Mouse (Mus musculus): ENCODE data around the gene Clstn1. TPM values are rescaled to one million over a fixed set of nuclear protein-coding genes. Genes with fewer than 3 reads are reported as not detected.

Gene Clstn1
- polyA plus RNA-seq, 1 experiment = 15.4 TPM

GRCm38 (mm10) chr4:149576061-149576460 is 10.2 kb upstream of the Clstn1 start:
- H3K27ac ChIP-seq (replicated peaks; ENCODE audit: low read depth, low read length) = no peak overlapping the region
- peaks cover 20% of the 10 kb centered on the region for H3K4me1 ChIP-seq (ENCODE audit: control insufficient read depth, insufficient read depth, insufficient read length, low read length)
- H3K4me3 ChIP-seq (ENCODE audit: insufficient read depth, low read depth, low read length) = no peak overlapping the region

GRCm38 (mm10) chr4:149576993-149577548 is 9.2 kb upstream of the Clstn1 start:
- no peak overlapping the region for H3K4me3 ChIP-seq (ENCODE audit: insufficient read depth, low read depth, low read length)
- H3K4me1 ChIP-seq (ENCODE audit: control insufficient read depth, insufficient read depth, insufficient read length, low read length) = peaks cover 10% of the 10 kb centered on the region
- H3K27ac ChIP-seq (replicated peaks; ENCODE audit: low read depth, low read length) = no peak overlapping the region

- peaks cover 6% of the 10 kb centered on the region; the same call in 1 of the 2 replicates for H3K4me1 ChIP-seq (ENCODE audit: control insufficient read depth, insufficient read depth, insufficient read length, low read length)
- H3K4me3 ChIP-seq (ENCODE audit: insufficient read depth, low read depth, low read length) = no peak overlapping the region
- no peak overlapping the region for H3K27ac ChIP-seq (replicated peaks; ENCODE audit: low read depth, low read length)
Observed at GRCm38 (mm10) chr4:149578085-149578681, 8.1 kb upstream of the Clstn1 start.

- Histone ChIP-seq H3K4me1 (ENCODE audit: control insufficient read depth, insufficient read depth, insufficient read length, low read length) (peaks cover 6% of the 10 kb centered on the region; the same call in 1 of the 2 replicates), H3K4me3 (ENCODE audit: insufficient read depth, low read depth, low read length) (no peak overlapping the region), H3K27ac (replicated peaks; ENCODE audit: low read depth, low read length) (no peak overlapping the region)
Observed at GRCm38 (mm10) chr4:149578831-149579230, 7.4 kb upstream of the Clstn1 start.

GRCm38 (mm10) chr4:149585236-149585635 is 1.0 kb upstream of the Clstn1 start:
- Histone ChIP-seq H3K4me1 (ENCODE audit: control insufficient read depth, insufficient read depth, insufficient read length, low read length) (no peaks in the 10 kb centered on the region; the same call in 1 of the 2 replicates), H3K4me3 (ENCODE audit: insufficient read depth, low read depth, low read length) (no peak overlapping the region), H3K27ac (replicated peaks; ENCODE audit: low read depth, low read length) (no peak overlapping the region)

GRCm38 (mm10) chr4:149586783-149587595 is 721 bp downstream of the Clstn1 start:
- Histone ChIP-seq H3K4me1 (ENCODE audit: control insufficient read depth, insufficient read depth, insufficient read length, low read length) (peaks cover under 1% of the 10 kb centered on the region; the same call in 1 of the 2 replicates), H3K27ac (replicated peaks; ENCODE audit: low read depth, low read length) (no peak overlapping the region), H3K4me3 (ENCODE audit: insufficient read depth, low read depth, low read length) (peak overlapping the region; percentile 74)

- H3K4me1 ChIP-seq (ENCODE audit: control insufficient read depth, insufficient read depth, insufficient read length, low read length) = peaks cover 2% of the 10 kb centered on the region; the same call in 1 of the 2 replicates
- no peak overlapping the region for H3K27ac ChIP-seq (replicated peaks; ENCODE audit: low read depth, low read length)
- peak overlapping the region; percentile 74 for H3K4me3 ChIP-seq (ENCODE audit: insufficient read depth, low read depth, low read length)
Observed at GRCm38 (mm10) chr4:149587596-149588168, 1.4 kb downstream of the Clstn1 start.

GRCm38 (mm10) chr4:149590200-149590599 is 3.9 kb downstream of the Clstn1 start:
- peaks cover 2% of the 10 kb centered on the region; the same call in 1 of the 2 replicates for H3K4me1 ChIP-seq (ENCODE audit: control insufficient read depth, insufficient read depth, insufficient read length, low read length)
- H3K4me3 ChIP-seq (ENCODE audit: insufficient read depth, low read depth, low read length) = no peak overlapping the region
- H3K27ac ChIP-seq (replicated peaks; ENCODE audit: low read depth, low read length) = no peak overlapping the region

GRCm38 (mm10) chr4:149591486-149591885 is 5.2 kb downstream of the Clstn1 start:
- no peak overlapping the region for H3K4me3 ChIP-seq (ENCODE audit: insufficient read depth, low read depth, low read length)
- H3K4me1 ChIP-seq (ENCODE audit: control insufficient read depth, insufficient read depth, insufficient read length, low read length) = peaks cover 4% of the 10 kb centered on the region; the same call in 1 of the 2 replicates
- H3K27ac ChIP-seq (replicated peaks; ENCODE audit: low read depth, low read length) = no peak overlapping the region

- Histone ChIP-seq H3K4me3 (ENCODE audit: insufficient read depth, low read depth, low read length) (no peak overlapping the region), H3K4me1 (ENCODE audit: control insufficient read depth, insufficient read depth, insufficient read length, low read length) (peaks cover 7% of the 10 kb centered on the region; the same call in 1 of the 2 replicates), H3K27ac (replicated peaks; ENCODE audit: low read depth, low read length) (no peak overlapping the region)
Observed at GRCm38 (mm10) chr4:149594913-149595581, 8.8 kb downstream of the Clstn1 start.

- Histone ChIP-seq H3K4me1 (ENCODE audit: control insufficient read depth, insufficient read depth, insufficient read length, low read length) (0 out of 2 replicates have a peak, but pooled peaks cover 8% of the 10 kb centered on the region), H3K27ac (replicated peaks; ENCODE audit: low read depth, low read length) (no peak overlapping the region), H3K4me3 (ENCODE audit: insufficient read depth, low read depth, low read length) (no peak overlapping the region)
Observed at GRCm38 (mm10) chr4:149597641-149598208, 11.5 kb downstream of the Clstn1 start.

- Histone ChIP-seq H3K4me3 (ENCODE audit: insufficient read depth, low read depth, low read length) (no peak overlapping the region), H3K27ac (replicated peaks; ENCODE audit: low read depth, low read length) (no peak overlapping the region), H3K4me1 (ENCODE audit: control insufficient read depth, insufficient read depth, insufficient read length, low read length) (0 out of 2 replicates have a peak, but pooled peaks cover 8% of the 10 kb centered on the region)
Observed at GRCm38 (mm10) chr4:149599549-149599948, 13.3 kb downstream of the Clstn1 start.

- H3K4me1 ChIP-seq (ENCODE audit: control insufficient read depth, insufficient read depth, insufficient read length, low read length) = 0 out of 2 replicates have a peak, but pooled peaks cover 8% of the 10 kb centered on the region
- H3K27ac ChIP-seq (replicated peaks; ENCODE audit: low read depth, low read length) = no peak overlapping the region
- H3K4me3 ChIP-seq (ENCODE audit: insufficient read depth, low read depth, low read length) = no peak overlapping the region
Observed at GRCm38 (mm10) chr4:149600130-149600529, 13.9 kb downstream of the Clstn1 start.

- 0 out of 2 replicates have a peak, but pooled peaks cover 6% of the 10 kb centered on the region for H3K4me1 ChIP-seq (ENCODE audit: control insufficient read depth, insufficient read depth, insufficient read length, low read length)
- H3K4me3 ChIP-seq (ENCODE audit: insufficient read depth, low read depth, low read length) = no peak overlapping the region
- no peak overlapping the region for H3K27ac ChIP-seq (replicated peaks; ENCODE audit: low read depth, low read length)
Observed at GRCm38 (mm10) chr4:149601484-149601883, 15.2 kb downstream of the Clstn1 start.
